Mouse (Mus musculus): ENCODE data around the gene Tmsb15b1. TPM values are rescaled to one million over a fixed set of nuclear protein-coding genes. Genes with fewer than 3 reads are reported as not detected.
"Not testable (repeated sequence)": the region's sequence is repeated elsewhere in the genome, so short reads cannot be mapped to it uniquely, and the experiment has no call there.

The Tmsb15b1 gene
- polyA plus RNA-seq, 1 experiment from 2014 or later = 34.1 TPM

- Histone ChIP-seq H3K27me3 (replicated peaks; ENCODE audit: control insufficient read depth, insufficient read depth, low read length) (0 out of 2 replicates have a peak, but pooled peaks cover 4% of the 10 kb centered on the region), H3K36me3 (ENCODE audit: control insufficient read depth, insufficient read depth) (no peaks in the 10 kb centered on the region), H3K4me1 (replicated peaks; ENCODE audit: control insufficient read depth, insufficient read depth, low read length) (no peaks in the 10 kb centered on the region), H3K27ac (ENCODE audit: low read depth, low read length) (no peak within 1 kb of the TSS), H3K9ac (ENCODE audit: low read depth, low read length) (no peak within 1 kb of the TSS), H3K4me2 (replicated peaks; ENCODE audit: low read depth) (peak within 1 kb of the TSS; percentile 60), H3K9me3 (ENCODE audit: control insufficient read depth) (no peaks in the 10 kb centered on the region), H3K4me3 (ENCODE audit: low read depth, low read length) (peak within 1 kb of the TSS; percentile 34)
- ATAC-seq = 0 out of 2 replicates have a peak, but pooled peaks have one; percentile 31
- TF ChIP-seq CTCF (IDR thresholded peaks at IDR 0.05; ENCODE audit: low read depth) = no peak
- 26% methylated on average over 26 of the region's 26 CpGs for WGBS
These were observed 16.4 kb upstream of the Tmsb15b1 start, which contains the start of gene Zcchc18 for GRCm38 (mm10) chrX:136992978-136993547. Zcchc18 (plus strand) TSS chrX:136993155.

GRCm38 (mm10) chrX:136992191-136992965, 15.7 kb upstream of the Tmsb15b1 start:
- H3K9ac ChIP-seq (ENCODE audit: low read depth, low read length) = no peak overlapping the region
- H3K36me3 ChIP-seq (ENCODE audit: control insufficient read depth, insufficient read depth) = no peaks in the 10 kb centered on the region
- H3K27ac ChIP-seq (ENCODE audit: low read depth, low read length) = no peak overlapping the region
- no peaks in the 10 kb centered on the region for H3K9me3 ChIP-seq (ENCODE audit: control insufficient read depth)
- peak overlapping the region; percentile 34 for H3K4me3 ChIP-seq (ENCODE audit: low read depth, low read length)
- ATAC-seq = no peak
- no peaks in the 10 kb centered on the region for H3K4me1 ChIP-seq (replicated peaks; ENCODE audit: control insufficient read depth, insufficient read depth, low read length)
- peak overlapping the region; percentile 60 for H3K4me2 ChIP-seq (replicated peaks; ENCODE audit: low read depth)
- 29% methylated on average over 19 of the region's 19 CpGs for WGBS
- 0 out of 2 replicates have a peak, but pooled peaks cover 4% of the 10 kb centered on the region for H3K27me3 ChIP-seq (replicated peaks; ENCODE audit: control insufficient read depth, insufficient read depth, low read length)
- TF ChIP-seq CTCF (IDR thresholded peaks at IDR 0.05; ENCODE audit: low read depth) = no peak

- Histone ChIP-seq H3K4me3 (ENCODE audit: low read depth, low read length) (no peak overlapping the region), H3K27me3 (replicated peaks; ENCODE audit: control insufficient read depth, insufficient read depth, low read length) (0 out of 2 replicates have a peak, but pooled peaks cover 4% of the 10 kb centered on the region), H3K9me3 (ENCODE audit: control insufficient read depth) (no peaks in the 10 kb centered on the region), H3K4me2 (replicated peaks; ENCODE audit: low read depth) (no peak overlapping the region), H3K27ac (ENCODE audit: low read depth, low read length) (no peak overlapping the region), H3K9ac (ENCODE audit: low read depth, low read length) (no peak overlapping the region), H3K4me1 (replicated peaks; ENCODE audit: control insufficient read depth, insufficient read depth, low read length) (no peaks in the 10 kb centered on the region), H3K36me3 (ENCODE audit: control insufficient read depth, insufficient read depth) (no peaks in the 10 kb centered on the region)
- TF ChIP-seq CTCF (IDR thresholded peaks at IDR 0.05; ENCODE audit: low read depth) = no peak
- ATAC-seq = no peak
- WGBS = 65% methylated on average over 2 of the region's 2 CpGs
These were observed 14.6 kb upstream of the Tmsb15b1 start for GRCm38 (mm10) chrX:136991274-136991673.

GRCm38 (mm10) chrX:136986039-136986438, 9.4 kb upstream of the Tmsb15b1 start:
- no peak for TF ChIP-seq CTCF (IDR thresholded peaks at IDR 0.05; ENCODE audit: low read depth)
- Histone ChIP-seq H3K9ac (ENCODE audit: low read depth, low read length) (no peak overlapping the region), H3K9me3 (ENCODE audit: control insufficient read depth) (no peaks in the 10 kb centered on the region), H3K36me3 (ENCODE audit: control insufficient read depth, insufficient read depth) (no peaks in the 10 kb centered on the region), H3K27ac (ENCODE audit: low read depth, low read length) (no peak overlapping the region), H3K4me3 (ENCODE audit: low read depth, low read length) (no peak overlapping the region), H3K4me1 (replicated peaks; ENCODE audit: control insufficient read depth, insufficient read depth, low read length) (no peaks in the 10 kb centered on the region), H3K27me3 (replicated peaks; ENCODE audit: control insufficient read depth, insufficient read depth, low read length) (no peaks in the 10 kb centered on the region), H3K4me2 (replicated peaks; ENCODE audit: low read depth) (no peak overlapping the region)
- no peak for ATAC-seq

- Histone ChIP-seq H3K9me3 (ENCODE audit: control insufficient read depth) (no peaks in the 10 kb centered on the region), H3K27me3 (replicated peaks; ENCODE audit: control insufficient read depth, insufficient read depth, low read length) (no peaks in the 10 kb centered on the region), H3K4me3 (ENCODE audit: low read depth, low read length) (no peak overlapping the region), H3K4me2 (replicated peaks; ENCODE audit: low read depth) (no peak overlapping the region), H3K27ac (ENCODE audit: low read depth, low read length) (no peak overlapping the region), H3K9ac (ENCODE audit: low read depth, low read length) (no peak overlapping the region), H3K4me1 (replicated peaks; ENCODE audit: control insufficient read depth, insufficient read depth, low read length) (no peaks in the 10 kb centered on the region), H3K36me3 (ENCODE audit: control insufficient read depth, insufficient read depth) (no peaks in the 10 kb centered on the region)
- TF ChIP-seq CTCF (IDR thresholded peaks at IDR 0.05; ENCODE audit: low read depth) = peak; percentile 66
- no peak for ATAC-seq
These were observed 1.9 kb upstream of the Tmsb15b1 start for GRCm38 (mm10) chrX:136978616-136979015.

GRCm38 (mm10) chrX:136975397-136975796, 1.3 kb downstream of the Tmsb15b1 start, which contains the start of gene Tmsb15b2:
Tmsb15b2 (minus strand) TSS chrX:136975497.
- H3K27me3 ChIP-seq (replicated peaks; ENCODE audit: control insufficient read depth, insufficient read depth, low read length); H3K36me3 ChIP-seq (ENCODE audit: control insufficient read depth, insufficient read depth); H3K9ac ChIP-seq (ENCODE audit: low read depth, low read length); H3K4me1 ChIP-seq (replicated peaks; ENCODE audit: control insufficient read depth, insufficient read depth, low read length); H3K9me3 ChIP-seq (ENCODE audit: control insufficient read depth); H3K27ac ChIP-seq (ENCODE audit: low read depth, low read length); ATAC-seq: not testable (repeated sequence)
- Histone ChIP-seq H3K4me3 (ENCODE audit: low read depth, low read length) (peak within 1 kb of the TSS; percentile 33), H3K4me2 (replicated peaks; ENCODE audit: low read depth) (peak within 1 kb of the TSS; percentile 63)
- WGBS = 83% methylated on average over 6 of the region's 6 CpGs
